Comparison of ENCODE assay signal across 10 mouse cellular contexts in the genomic region with DNA sequence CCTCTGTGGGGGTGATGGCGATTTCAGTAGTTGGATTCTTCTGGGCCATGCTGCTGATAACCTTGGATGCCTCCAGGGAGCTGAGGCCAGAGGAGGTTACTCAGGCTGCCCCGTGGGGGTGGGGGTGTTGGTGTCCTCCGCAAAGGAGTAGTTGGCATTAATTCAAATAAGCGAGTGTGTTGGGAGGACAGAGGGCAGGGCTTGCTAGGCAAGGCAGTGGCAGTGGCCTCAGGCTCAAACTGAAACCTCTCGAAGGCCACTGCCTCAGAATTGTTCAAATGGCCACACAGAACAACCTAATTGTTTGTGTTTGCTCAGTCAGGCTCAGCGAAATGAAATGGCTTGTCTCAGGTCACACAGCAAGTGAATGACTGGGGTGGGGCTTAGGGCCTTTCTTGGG.
DNase-seq lines count a peak whose midpoint lies in the region; ATAC-seq lines count a peak whose summit lies in the region.
"Had no signal": no experiment of that assay in that cellular context is flagged by ENCODE, and none has a peak within 500 bp of the region (broad histone marks: within the 10 kb centered on the region; RNA-seq: fewer than 3 reads in every experiment).

No protein-coding gene starts in this region.

- H3K4me1 ChIP-seq in heart, embryonic 10.5 days: peaks cover 45% of the 10 kb centered on the region

- no peaks in the 10 kb centered on the region for H3K36me3 ChIP-seq in heart, embryonic 10.5 days
- H3K36me3 ChIP-seq: limb, embryonic 13.5 days had no signal

- peak; percentile 29 for DNase-seq in 416B (ENCODE audit: low read depth)
- DNase-seq in adipocyte (ENCODE audit: low spot score): peak; percentile 74
- DNase-seq in heart, embryonic 10.5 days (ENCODE audit: low spot score): no peak
- DNase-seq in kidney, postnatal 14 days: peak; percentile 69
- no peak for DNase-seq in natural killer cell, adult 2 months (ENCODE audit: low spot score in 2 of 2)
- DNase-seq in spleen, postnatal 36 days (ENCODE audit: low spot score in 2 of 2): no peak
- DNase-seq: cerebellum, postnatal 14 days had no signal

- peak overlapping the region; percentile 60 for H3K27ac ChIP-seq in heart, embryonic 10.5 days
- H3K27ac ChIP-seq: forebrain, embryonic 13.5 days; limb, embryonic 13.5 days had no signal

- ATAC-seq in monocyte, adult 5-6 weeks (replicated peaks; ENCODE audit: insufficient number of reproducible peaks, low FRiP score, low TSS enrichment, poor library complexity, severe bottlenecking): no peak
- ATAC-seq: forebrain, embryonic 13.5 days had no signal

- 36% methylated on average over 6 of the region's 6 CpGs for WGBS in heart, embryonic 10.5 days

- no peaks in the 10 kb centered on the region for H3K9me3 ChIP-seq in heart, embryonic 10.5 days
- H3K9me3 ChIP-seq: forebrain, embryonic 13.5 days; limb, embryonic 13.5 days had no signal

- H3K27me3 ChIP-seq in heart, embryonic 10.5 days (ENCODE audit: insufficient read depth, poor library complexity, severe bottlenecking): peaks cover 9% of the 10 kb centered on the region; the same call in 1 of the 2 replicates
- H3K27me3 ChIP-seq: forebrain, embryonic 13.5 days; limb, embryonic 13.5 days had no signal

- H3K4me3 ChIP-seq in heart, embryonic 10.5 days: no peak overlapping the region
- H3K4me3 ChIP-seq: forebrain, embryonic 13.5 days; limb, embryonic 13.5 days had no signal

Comparison
In these comparisons a context has a peak if more than half of its experiments do, and no peak if none do; other contexts are left out.
1. DNase-seq: peak in 416B (single experiment), adipocyte (single experiment) and kidney, postnatal 14 days (single experiment); none in heart, embryonic 10.5 days (single experiment), natural killer cell, adult 2 months (0 of 2) and spleen, postnatal 36 days (0 of 2).